Mouse (Mus musculus) frontal cortex, postnatal 14 days (tissue): ENCODE data around the gene Zfp13.
"Not testable (repeated sequence)": the region's sequence is repeated elsewhere in the genome, so short reads cannot be mapped to it uniquely, and the experiment has no call there.

Experiments used
- DNase-seq, 2 experiments: peaks; one replicate each; pipeline ENCODE4 v3.0.0; 2022; ENCODE audit warnings: low spot score in 2 of 2

Zfp13 gene

DNA sequence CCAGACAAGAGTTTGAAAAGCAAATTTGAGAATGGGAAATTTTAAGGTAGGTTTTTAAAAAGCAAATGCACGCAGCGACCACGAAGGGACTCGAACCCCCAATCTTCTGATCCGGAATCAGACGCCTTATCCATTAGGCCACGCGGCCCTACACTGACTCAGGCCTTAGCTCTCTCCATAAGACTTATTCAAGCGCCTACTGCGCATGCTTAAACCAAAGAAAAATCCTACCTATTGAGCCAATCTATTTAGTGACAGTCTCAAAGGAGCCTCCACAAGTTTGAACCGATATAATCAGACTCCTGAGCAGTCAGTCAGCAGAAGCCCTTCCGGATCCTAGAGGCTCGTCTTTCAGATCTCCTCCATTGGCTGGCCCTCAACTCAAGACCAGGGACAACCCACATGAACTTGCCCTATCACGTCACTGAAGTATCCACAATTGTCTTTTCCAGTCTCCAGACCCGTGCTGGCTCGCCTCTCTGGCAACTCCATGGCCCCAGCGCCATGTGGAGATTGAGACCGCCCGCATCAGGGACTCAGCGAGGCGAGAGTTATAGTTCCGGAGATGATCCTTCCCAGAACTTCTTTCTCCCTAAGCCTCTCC is 49.0 kb downstream of the Zfp13 start:
- peak; percentile 90 to 98 for DNase-seq

DNA sequence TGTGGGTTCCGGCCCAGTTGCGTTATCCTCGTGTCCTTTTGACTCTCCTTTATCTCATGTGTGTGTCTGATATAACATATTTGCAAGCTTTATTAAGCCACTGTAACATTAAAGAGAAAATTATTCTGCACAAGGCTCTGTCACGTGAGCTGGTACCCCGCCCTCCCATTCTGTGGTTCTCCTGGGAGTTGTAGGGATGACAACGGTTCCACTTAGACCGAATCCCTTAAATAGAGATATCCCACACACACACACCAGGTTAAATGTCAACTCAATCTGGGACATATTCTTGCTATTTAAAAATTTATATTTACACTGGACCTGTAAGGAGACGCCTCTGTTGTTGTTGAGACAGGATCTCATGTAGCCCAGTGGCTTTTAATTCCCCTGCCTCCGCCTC is 49.8 kb downstream of the Zfp13 start:
- peak; percentile 24 to 28 for DNase-seq

- DNase-seq = peak; percentile 65 to 90
These were observed 50.7 kb downstream of the Zfp13 start for GRCm38 (mm10) chr17:23548615-23549014.

- no peak for DNase-seq
These were observed 51.4 kb downstream of the Zfp13 start for GRCm38 (mm10) chr17:23547681-23548443.

GRCm38 (mm10) chr17:23546702-23547505 is 52.4 kb downstream of the Zfp13 start:
- peak; percentile 77 to 94 for DNase-seq

- peak; percentile 65 to 80 for DNase-seq
These were observed 53.0 kb downstream of the Zfp13 start for GRCm38 (mm10) chr17:23546333-23546701.

- peak in 1 of 2 experiments; percentile 15 for DNase-seq
These were observed 53.4 kb downstream of the Zfp13 start for GRCm38 (mm10) chr17:23545841-23546240.

DNA sequence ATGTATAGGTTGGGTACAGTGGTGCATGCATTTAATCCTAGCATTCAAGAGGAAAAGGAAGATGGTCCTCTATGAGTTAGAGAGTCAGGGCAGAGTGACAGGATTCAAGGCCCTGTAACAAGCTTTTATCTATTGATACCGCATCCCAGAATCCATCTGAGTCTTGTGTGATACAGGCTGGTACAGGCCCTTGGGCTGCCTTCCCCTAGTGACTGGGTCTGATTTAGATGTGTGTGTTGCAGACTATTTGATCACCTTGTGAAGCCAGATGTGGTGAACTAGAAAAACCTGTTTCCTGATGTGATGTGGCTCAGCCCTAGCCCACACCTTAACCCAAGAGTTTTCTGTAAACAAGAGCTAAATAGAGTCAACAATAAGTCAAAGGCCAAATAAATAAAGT is 54.5 kb downstream of the Zfp13 start:
- no peak for DNase-seq

- no peak for DNase-seq
These were observed 55.3 kb downstream of the Zfp13 start for GRCm38 (mm10) chr17:23543983-23544382.

DNA sequence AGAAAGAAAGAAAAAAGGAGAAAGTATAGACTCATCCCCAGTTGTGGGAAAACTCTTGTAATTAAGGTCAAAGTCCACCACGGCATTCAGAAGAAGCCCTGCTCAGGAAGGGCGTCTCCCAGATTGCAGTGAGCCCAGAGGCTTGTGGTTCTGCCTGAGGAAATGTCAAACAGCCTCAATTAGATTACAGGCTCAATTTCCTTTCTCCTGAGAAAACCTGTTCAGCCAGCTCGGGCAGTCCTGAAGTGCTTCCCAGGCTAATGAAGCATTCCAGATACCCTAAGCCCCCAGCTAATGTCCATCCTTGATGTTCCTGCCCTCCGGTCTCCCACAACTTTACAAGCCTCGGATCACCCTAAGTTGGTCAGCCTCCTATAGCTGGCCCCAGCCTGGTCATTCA is 56.0 kb downstream of the Zfp13 start:
- no peak for DNase-seq

GRCm38 (mm10) chr17:23542835-23543234 is 56.5 kb downstream of the Zfp13 start:
- peak in 1 of 2 experiments; percentile 2 for DNase-seq

GRCm38 (mm10) chr17:23542004-23542720 is 57.1 kb downstream of the Zfp13 start:
- DNase-seq = peak in 1 of 2 experiments; percentile 7

DNA sequence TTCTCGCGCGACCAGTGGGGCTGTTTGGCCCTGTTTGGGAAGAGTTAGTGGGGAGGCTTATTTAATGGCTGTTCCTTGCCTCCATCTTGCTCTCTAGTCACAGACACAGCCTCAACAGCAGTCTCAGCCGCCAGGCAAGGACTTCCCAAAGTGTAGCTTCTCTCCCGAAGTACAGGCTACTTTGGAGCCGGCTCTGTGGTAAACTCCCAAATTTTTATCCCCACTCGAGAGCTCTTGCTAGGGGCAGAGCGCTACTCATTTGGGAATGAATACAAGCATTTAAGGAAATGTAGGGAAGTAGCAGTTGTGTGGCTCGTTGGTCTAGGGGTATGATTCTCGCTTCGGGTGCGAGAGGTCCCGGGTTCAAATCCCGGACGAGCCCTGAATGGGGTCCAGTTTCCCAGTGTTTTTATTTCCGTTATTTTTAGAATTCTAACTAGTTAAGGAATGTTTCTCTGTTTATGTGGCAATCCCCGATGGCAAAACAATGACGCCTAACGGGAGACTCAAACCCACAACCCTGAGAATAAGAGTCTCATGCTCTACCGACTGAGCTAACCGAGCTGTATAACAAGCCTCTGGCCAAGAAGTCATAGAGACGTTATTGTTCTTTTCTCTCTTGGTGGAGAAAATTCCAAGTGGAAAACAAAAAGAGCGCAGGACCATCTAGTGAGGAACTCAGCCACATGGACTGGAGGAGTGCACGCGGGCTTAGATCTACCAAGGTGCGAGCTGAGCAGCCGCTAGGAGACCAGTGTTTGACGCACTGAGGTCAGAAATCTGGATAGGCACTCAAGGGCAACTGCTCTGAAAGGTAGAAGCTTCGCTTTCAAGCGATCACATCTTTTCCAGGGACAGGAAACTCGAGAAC is 58.4 kb downstream of the Zfp13 start:
- DNase-seq = peak; percentile 6 to 45

GRCm38 (mm10) chr17:23540106-23540505 is 59.2 kb downstream of the Zfp13 start:
- DNase-seq = peak in 1 of 2 experiments; percentile 2

- DNase-seq = no peak
These were observed 59.7 kb downstream of the Zfp13 start for GRCm38 (mm10) chr17:23539608-23540007.

- DNase-seq = peak in 1 of 2 experiments; percentile 6
These were observed 60.8 kb downstream of the Zfp13 start for GRCm38 (mm10) chr17:23538299-23539015.

DNA sequence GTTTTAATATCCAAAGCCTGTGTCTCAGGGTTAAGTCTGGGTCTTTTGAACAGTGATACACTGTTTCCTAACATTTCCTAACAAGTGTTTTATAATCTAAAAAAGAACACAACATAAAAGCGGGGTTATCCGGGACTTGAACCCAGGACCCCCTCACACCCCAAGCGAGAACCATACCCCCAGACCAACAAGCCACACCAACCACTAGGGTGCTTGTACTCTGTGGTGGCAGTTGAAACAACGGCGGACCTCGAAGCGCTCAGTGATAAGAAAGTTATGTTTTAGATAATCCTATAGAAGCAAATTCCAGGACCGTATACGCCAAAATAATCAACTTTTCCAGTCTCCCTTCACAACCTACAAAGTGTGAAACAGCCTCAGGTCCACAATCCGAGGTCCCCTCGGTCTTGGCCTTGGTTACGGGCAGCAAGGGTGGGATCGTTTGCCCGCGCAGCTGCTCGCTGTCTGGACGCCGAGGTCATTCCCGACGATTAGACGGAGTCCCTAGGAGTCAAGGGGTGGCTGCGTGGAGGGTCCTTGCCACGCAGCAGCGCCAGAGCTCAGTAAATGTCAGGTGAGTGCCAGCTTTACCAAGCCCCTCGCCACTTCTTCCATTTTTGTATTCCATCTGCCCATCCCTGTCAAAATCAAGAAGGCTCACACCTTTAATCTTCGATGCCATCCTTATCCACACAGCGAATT is 61.6 kb downstream of the Zfp13 start:
- no peak for DNase-seq

- not testable (repeated sequence) for DNase-seq
These were observed 64.1 kb downstream of the Zfp13 start for GRCm38 (mm10) chr17:23535046-23535788.
